Mouse (Mus musculus): ENCODE measurements around the gene Napsa.

Gene Napsa

DNA sequence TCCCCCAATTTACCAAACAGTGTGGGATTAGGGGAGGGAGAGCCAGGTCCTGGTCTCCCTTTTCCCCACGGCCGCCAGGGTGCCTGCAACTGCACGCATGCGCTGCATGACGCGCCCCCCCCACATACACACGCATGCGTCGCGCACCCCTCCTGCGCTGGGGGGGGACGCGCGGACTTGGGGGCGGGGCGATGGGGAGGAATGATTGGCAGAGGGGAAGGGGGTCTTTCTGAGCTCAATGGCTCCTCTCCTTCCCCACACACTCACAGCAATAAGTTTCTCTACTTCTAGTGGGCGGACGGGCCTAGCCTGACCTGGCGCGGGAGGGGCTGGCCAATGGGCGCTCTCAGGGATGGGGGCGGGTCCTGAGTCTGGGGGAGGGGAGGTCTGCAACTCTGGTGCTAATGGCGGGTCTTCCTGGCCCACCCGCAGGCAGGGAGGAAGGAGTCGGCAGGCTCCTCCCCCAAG is 32.0 kb downstream of the Napsa start:
- in situ Hi-C loops (cut with MboI; ENCODE audit: low pct_unique_long_range_greater_than_20kb in 1 of 2, low sequenced_read_pairs in 2 of 2, unreplicated experiment in 1 of 2) = no loop called here

DNA sequence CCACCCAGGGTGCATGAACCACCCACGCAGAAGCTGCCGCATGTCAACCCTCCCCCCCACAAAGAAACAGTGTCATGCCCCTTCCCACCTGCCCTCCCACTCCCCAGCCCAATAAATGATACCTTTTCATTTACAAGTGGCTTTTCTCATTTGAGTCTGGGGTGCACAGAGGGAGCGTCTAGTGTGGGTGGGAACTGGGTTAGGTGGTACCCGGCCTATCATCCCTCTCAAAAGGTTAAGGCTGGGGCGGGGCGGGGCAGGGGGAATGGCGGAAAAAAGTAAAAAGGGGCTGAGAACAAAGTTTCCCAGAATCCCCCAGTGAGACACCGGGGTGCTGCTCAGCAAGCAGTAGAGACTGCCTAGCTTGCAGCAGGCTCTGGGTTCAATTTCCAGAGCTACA is 32.4 kb downstream of the Napsa start:
- in situ Hi-C loops (cut with MboI; ENCODE audit: low pct_unique_long_range_greater_than_20kb in 1 of 2, low sequenced_read_pairs in 2 of 2, unreplicated experiment in 1 of 2) = no loop called here

DNA sequence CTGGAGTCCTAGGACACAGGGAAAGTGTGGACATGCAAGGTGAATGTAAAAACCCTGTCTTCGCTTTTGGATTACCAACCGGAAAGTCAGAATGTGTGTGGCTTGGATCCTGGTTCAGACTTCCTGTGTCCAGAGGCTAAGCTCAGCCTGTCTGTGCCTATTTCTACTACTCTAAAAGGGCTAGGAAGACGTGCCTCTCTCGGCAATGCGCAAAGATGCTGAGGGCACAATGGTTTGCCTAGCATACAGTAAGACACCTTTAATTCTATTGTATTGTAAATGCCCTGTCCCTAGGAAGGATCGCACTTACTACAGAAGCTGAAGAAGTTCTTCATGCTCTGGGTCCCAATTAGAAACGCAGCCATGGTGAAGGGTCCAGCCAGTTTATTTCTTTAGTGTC is 33.3 kb downstream of the Napsa start:
- in situ Hi-C loops (cut with MboI; ENCODE audit: low pct_unique_long_range_greater_than_20kb in 1 of 2, low sequenced_read_pairs in 2 of 2, unreplicated experiment in 1 of 2) = no loop called here

DNA sequence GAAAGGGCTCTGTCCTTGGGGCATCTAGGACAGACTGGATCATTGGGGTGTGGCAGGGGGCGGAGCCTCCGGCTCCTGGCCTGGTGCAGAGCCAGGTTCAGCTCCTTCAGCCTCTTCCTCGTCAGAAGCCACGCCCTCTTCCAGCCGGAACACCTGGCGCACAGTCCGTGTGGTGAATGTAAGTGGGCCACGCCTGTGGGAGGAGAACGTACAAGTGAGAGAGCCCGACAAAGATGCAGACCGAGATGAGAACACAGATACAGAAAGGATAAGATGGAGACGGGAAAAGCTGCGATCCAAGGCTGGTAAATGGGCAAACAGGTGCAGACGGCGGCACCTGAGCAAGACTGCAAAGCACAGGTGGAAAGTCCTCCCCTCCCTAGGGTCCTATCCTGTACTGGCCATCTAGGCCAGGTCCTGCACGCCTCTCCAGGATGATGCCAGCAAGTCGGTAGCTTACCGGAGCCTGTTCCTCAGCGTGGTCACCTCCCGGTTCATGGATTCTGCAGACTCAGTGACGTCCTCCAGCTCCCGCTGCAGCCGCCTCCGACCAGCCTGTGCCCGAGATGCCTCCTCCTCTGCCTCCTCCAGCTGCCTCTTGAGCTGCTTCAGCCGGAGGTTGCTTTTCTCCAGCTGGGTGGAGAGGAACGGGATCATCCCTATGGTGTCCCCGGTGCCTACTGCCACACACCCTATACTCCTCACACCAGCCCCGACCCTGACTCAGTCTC is 34.2 kb downstream of the Napsa start:
- in situ Hi-C loops (cut with MboI; ENCODE audit: low pct_unique_long_range_greater_than_20kb in 1 of 2, low sequenced_read_pairs in 2 of 2, unreplicated experiment in 1 of 2) = no loop called here

DNA sequence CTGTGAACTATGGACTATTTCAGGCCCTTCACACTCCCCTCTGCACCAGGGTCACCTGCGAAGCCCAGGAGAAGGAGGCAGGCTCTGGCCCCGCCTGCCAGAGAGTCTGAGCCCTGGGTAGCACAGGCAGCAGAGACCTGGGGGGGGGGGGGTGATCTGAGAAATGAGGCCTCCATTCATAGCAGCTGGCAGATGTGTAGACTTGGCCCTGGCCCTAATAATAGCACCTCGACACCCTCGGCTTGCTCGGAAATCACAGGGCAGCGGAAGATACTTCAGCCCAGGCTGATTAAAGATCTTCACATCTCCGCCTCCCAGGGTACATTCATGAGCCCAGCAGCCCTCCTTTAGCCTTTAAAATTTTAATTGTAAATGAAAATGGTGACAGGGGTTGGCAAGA is 40.0 kb downstream of the Napsa start:
- in situ Hi-C loops (cut with MboI; ENCODE audit: low pct_unique_long_range_greater_than_20kb in 1 of 2, low sequenced_read_pairs in 2 of 2, unreplicated experiment in 1 of 2) = no loop called here

DNA sequence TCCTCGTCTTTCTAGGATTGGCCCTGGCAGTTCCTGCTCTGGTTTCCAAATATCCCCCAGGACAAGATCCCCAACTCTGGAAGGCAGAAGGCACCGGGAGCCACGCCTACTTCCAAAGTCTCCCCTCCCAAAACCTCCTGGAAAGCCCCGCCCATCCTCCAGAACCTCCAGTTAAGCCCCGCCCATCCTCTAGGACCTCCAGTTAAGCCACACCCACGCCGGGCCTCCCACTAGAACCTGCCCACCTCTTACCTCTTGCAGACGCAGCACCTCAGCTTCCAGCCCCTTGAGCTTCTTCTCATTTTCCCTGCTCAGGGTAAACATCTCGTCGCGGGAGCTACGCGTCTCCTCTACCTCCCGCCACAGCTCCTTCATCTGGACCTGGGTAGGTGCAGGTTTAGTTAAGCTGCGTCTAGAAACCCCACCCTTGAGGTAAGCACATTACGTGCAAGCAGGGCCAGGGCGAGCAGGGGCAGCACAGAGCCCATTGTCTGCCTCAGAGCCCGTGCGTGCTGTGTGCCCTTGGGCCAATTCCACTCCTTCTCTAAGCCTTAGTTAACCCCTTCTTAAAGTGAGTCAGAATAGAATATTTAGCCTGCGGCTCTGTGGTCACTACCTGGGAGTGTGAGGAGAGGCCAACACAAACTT is 42.0 kb downstream of the Napsa start:
- in situ Hi-C loops (cut with MboI; ENCODE audit: low pct_unique_long_range_greater_than_20kb in 1 of 2, low sequenced_read_pairs in 2 of 2, unreplicated experiment in 1 of 2) = no loop called here

DNA sequence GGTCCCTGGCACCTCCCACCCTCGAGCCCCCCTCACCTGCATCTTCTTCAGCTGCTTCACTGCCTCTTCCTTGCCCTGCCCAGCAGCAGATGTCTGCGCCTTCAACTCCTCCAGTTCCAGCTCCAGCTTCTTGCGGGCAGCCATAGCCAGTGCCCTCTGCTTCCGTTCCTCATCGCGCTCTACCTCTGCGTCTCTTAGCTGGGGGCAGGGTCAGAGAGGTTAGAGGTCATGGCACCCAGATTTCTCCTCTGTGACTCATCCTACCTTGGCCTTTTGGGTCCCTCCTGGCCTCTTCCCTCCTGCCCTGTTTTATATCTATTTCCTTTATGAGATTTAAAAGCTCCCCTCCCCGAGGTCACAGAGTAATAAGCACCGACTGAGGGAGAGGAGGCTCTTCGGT is 43.1 kb downstream of the Napsa start:
- in situ Hi-C loops (cut with MboI; ENCODE audit: low pct_unique_long_range_greater_than_20kb in 1 of 2, low sequenced_read_pairs in 2 of 2, unreplicated experiment in 1 of 2) = no loop called here

DNA sequence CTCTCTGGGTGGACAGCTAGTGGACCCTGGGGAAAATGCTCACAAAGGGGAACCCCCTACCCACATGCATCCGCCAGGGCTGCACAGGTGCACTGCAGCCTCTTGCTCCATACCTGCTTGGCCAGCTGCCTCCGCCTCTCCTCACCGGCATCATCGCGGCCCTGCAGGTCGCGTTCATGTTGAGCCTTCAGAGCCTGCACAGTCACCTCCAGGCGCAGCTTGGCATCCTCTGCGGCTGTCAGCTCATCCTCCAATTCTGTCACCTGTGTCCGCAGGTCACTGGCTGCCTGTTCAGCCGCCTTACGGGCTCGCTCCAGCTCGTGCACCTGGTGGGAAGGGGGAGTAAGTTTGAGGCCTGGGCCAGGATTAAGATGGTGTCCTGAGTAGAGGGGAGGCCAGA is 43.8 kb downstream of the Napsa start:
- in situ Hi-C loops (cut with MboI; ENCODE audit: low pct_unique_long_range_greater_than_20kb in 1 of 2, low sequenced_read_pairs in 2 of 2, unreplicated experiment in 1 of 2) = no loop called here

DNA sequence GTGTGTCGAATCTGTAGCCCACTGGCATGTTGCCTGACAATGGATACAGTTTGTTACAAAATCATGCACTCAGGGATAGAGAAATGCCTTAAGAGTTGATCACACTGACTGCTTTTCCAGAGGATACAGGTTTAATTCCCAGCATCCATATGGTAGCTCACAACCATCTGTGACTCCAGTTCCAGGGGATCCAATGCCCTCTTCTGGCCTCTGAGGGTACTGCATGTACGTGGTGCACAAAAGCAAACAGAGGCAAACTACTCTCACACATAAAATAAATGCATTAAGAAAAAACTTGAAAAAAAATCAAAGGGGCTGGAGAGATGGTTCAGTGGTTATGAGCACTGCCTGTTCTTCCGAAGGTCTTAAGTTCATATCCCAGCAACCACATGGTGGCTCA is 44.9 kb downstream of the Napsa start:
- in situ Hi-C loops (cut with MboI; ENCODE audit: low pct_unique_long_range_greater_than_20kb in 1 of 2, low sequenced_read_pairs in 2 of 2, unreplicated experiment in 1 of 2) = no loop called here

DNA sequence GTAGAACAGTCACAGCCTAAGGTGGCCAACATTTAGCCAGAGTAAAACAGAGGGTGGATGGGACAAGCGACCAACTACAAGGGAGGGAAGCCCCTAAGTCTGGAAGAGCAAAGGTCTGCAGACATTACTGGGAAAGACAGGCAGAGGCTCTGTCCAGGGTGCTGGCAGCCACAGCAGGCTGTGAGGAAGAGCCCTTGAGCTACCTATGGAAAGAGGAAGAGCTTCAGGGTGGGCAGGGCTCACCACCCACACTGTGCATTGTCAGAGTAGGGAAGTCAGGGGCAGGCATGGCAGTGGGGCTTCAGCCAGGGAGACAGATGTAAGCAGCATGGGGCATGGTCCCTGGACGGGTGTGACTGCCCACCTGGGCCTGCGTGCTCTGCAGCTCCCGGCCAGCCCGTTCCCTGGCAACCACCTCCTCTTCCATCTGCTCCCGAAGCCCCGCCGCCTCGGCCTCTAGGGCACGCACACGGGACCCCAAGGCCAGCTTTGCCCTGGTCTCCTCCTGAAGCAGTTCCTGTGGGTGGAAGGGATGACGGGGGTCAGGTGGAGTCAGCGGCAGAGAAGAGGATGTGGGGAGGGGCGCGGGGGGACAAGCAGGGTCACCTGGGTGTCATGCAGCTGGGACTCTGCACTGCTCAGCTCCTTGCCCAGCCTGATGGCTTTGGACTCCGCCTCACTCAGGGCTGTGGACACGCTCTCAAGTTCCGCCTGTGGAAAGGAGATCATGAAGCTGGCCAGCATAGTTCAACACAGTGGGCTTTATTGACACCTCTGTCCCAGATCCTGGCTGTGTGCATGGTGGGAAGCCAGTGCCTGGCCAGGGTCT is 51.7 kb downstream of the Napsa start:
- in situ Hi-C loops (cut with MboI; ENCODE audit: low pct_unique_long_range_greater_than_20kb in 1 of 2, low sequenced_read_pairs in 2 of 2, unreplicated experiment in 1 of 2) = no loop called here

DNA sequence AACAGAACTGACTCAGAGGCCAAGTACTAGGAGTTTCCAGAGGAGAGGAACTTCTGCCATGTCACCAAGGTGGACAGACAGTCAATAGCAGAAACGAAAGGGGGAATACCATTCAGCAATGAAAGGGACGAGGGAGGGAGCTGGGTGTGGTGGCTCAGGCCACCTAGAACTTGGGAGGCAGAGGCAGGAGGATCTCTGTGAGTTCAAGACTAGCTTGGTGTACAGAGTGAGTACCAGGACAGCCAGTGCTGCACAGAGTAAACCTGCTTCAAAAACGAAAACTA is 52.3 kb downstream of the Napsa start:
- in situ Hi-C loops (cut with MboI; ENCODE audit: low pct_unique_long_range_greater_than_20kb in 1 of 2, low sequenced_read_pairs in 2 of 2, unreplicated experiment in 1 of 2) = no loop called here

DNA sequence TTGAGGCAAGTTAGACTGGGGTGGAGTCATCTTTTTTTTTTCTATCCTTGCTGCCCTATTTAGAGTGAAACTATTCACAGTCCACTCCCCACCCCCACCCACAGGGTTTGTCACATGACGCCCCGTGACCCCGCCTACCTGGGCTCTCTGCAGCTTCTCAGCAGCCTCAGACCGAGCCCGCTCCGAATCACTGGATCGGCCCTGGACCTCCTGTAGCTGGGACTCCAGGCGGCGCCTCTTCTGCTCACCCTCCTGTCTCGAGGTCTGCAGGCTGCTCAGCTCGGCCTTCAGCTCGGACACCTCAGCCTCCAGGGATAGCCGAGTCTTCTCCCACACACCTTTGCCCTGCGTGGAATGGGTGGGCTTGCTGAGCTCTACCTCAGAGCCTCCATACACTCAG is 52.6 kb downstream of the Napsa start:
- in situ Hi-C loops (cut with MboI; ENCODE audit: low pct_unique_long_range_greater_than_20kb in 1 of 2, low sequenced_read_pairs in 2 of 2, unreplicated experiment in 1 of 2) = loop anchor here in 1 of 2 experiments (25.0 kb wide), 1 partner anchor 363 kb away; the partner anchor contains the start of genes Acp4 and Gm15517

DNA sequence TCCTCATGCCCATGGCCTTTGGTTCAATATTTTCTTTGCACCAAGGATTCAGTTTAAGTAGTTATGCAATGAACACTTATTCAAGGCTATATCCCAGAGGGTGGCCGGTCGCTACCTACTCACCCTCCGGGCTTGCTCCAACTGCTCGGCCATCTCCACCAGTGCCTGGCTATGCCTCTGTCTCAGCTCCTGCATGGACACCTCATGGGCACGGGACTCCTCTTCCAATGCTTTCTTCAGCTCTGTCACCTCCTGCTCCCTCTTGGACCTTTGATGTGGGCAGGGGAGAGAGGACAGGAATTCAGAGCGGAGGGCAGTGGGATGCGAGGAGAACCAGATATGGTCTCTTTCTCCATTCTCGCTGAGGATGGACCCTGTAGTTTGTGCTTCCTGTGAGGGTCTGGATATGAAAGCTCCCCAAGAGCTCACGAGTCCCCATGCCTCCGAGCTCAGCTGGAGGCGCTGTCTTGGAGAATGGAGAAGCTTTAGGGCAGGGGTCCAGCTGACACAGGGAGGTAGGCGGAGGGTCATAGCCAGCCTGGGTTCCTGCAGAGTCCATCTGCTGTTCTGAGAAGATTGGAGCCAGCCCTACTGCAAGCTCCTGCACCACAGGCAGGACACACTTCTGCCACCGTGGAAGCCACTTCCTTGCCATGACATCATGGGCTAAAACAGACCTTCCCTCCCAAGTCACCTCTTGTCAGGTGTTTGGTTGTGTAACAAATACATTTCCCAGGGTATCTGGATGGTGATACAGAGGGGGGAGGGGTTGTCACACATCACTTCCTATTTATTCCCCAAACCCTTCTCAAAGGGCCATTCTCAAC is 53.3 kb downstream of the Napsa start:
- in situ Hi-C loops (cut with MboI; ENCODE audit: low pct_unique_long_range_greater_than_20kb in 1 of 2, low sequenced_read_pairs in 2 of 2, unreplicated experiment in 1 of 2) = loop anchor here in 1 of 2 experiments (25.0 kb wide), 1 partner anchor 363 kb away; the partner anchor contains the start of genes Acp4 and Gm15517

DNA sequence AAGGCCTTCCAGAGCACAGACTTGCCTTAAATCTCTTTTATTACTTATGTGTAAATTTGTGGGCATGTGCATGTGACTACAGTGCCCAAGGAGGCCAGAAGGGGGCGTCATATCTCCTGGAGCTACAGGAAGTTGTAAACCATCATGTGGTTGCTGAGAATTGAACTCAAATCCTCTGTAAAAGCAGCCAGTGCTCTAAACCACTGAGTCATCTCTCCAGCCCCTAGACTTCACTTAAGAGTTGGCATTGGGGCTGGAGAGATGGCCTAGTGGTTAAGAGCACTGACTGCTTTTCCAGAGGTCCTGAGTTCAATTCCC is 53.8 kb downstream of the Napsa start:
- in situ Hi-C loops (cut with MboI; ENCODE audit: low pct_unique_long_range_greater_than_20kb in 1 of 2, low sequenced_read_pairs in 2 of 2, unreplicated experiment in 1 of 2) = loop anchor here in 1 of 2 experiments (25.0 kb wide), 1 partner anchor 364 kb away; the partner anchor contains the start of genes Acp4 and Gm15517

DNA sequence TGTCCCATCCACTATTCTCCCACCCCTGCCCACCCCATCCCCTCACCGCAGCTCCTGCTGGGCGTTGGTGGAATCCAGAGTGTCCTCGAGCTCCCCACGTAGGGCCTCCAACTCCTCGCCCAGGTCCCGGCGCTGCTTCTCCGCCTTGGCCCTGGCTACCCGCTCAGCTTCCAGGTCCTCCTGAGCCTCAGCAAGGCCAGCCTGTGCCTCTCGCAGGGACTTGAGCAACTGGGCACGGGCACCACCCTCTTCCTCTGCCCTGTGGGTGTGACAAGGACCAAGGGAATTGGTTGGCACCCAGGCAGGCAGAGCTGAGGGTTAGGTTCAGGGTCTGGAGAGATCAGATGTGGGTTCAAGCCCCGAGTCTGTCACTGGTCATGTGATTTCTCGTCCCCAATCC is 54.8 kb downstream of the Napsa start:
- in situ Hi-C loops (cut with MboI; ENCODE audit: low pct_unique_long_range_greater_than_20kb in 1 of 2, low sequenced_read_pairs in 2 of 2, unreplicated experiment in 1 of 2) = loop anchor here in 1 of 2 experiments (25.0 kb wide), 1 partner anchor 365 kb away; the partner anchor contains the start of genes Acp4 and Gm15517

DNA sequence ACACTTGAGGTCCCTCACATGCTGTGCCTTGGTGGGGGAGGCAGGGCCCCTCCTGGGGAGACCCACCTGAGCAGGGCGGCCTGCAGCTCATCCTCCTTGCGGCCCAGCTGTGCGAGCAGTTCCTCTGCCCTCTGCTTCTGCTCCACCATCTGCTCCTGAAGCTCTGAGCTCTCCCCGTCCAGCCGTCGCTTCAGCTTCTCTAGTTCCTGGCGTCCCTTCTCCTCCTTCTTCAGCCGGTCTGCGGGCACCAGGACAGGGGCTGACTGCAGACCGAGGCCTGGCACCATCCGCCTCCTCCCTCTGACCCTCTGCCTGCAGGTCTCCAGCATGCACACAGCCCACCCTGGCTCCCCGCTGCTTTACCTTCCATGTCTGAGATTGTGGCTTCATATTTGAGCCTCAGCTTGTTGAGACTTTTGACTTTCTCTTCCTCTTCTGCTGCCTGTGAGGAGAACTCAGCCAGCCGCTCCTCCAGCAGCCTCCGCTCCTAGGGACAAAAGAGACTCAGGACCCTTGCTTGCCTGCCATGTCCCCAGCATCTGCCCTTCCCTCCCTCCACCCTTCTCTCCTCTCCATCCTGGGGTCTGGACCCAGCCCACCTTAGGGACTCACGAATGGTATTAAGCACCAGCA is 56.3 kb downstream of the Napsa start:
- in situ Hi-C loops (cut with MboI; ENCODE audit: low pct_unique_long_range_greater_than_20kb in 1 of 2, low sequenced_read_pairs in 2 of 2, unreplicated experiment in 1 of 2) = loop anchor here in 1 of 2 experiments (25.0 kb wide), 1 partner anchor 366 kb away; the partner anchor contains the start of genes Acp4 and Gm15517

DNA sequence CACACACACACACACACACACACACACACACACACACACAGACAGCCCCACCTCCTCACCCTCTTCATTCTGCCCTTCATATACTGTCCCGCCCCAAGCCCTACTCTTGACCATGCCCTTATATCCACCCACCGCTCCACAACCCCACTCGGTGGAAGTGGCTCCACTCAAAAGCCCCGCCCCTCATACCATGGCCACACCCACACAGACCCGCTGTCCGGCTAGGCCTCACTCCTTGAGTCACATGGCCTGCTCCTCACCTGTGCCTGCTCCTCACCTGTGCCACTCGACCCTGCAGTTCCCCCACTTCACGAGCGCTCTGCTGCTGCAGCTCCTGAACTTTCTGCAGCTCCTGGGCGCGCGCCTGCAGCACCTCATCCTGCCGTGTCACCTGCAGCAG is 58.3 kb downstream of the Napsa start:
- in situ Hi-C loops (cut with MboI; ENCODE audit: low pct_unique_long_range_greater_than_20kb in 1 of 2, low sequenced_read_pairs in 2 of 2, unreplicated experiment in 1 of 2) = loop anchor here in 1 of 2 experiments (5.0 to 25.0 kb wide), 2 partner anchors 63 to 368 kb away; partner anchors contain the start of genes Acp4 and Gm15517

DNA sequence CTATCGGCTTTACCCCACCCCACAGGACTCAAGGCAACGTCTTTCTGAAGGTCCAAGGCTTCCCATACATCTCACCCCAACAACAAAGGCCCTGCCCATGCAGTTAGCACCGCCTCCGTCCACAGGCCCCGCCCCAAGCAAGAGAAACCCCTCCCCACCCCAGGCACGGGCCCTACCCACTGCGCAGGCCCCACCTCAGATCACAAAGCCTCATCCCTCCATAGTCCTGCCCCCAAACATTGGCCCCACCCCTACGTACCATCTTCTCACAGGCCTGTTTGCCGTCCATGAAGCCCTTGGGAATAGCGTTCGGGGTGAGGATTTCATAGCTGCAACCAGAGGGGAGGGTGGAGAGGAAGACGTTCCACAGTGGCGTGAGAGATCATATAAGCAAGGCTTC is 60.5 kb downstream of the Napsa start:
- in situ Hi-C loops (cut with MboI; ENCODE audit: low pct_unique_long_range_greater_than_20kb in 1 of 2, low sequenced_read_pairs in 2 of 2, unreplicated experiment in 1 of 2) = loop anchor here in 1 of 2 experiments (5.0 to 25.0 kb wide), 2 partner anchors 65 to 370 kb away; partner anchors contain the start of genes Acp4 and Gm15517

Data from mouse embryonic stem cell (cell line).